ENCODE assay signal across 9 mouse cellular contexts in the genomic region with DNA sequence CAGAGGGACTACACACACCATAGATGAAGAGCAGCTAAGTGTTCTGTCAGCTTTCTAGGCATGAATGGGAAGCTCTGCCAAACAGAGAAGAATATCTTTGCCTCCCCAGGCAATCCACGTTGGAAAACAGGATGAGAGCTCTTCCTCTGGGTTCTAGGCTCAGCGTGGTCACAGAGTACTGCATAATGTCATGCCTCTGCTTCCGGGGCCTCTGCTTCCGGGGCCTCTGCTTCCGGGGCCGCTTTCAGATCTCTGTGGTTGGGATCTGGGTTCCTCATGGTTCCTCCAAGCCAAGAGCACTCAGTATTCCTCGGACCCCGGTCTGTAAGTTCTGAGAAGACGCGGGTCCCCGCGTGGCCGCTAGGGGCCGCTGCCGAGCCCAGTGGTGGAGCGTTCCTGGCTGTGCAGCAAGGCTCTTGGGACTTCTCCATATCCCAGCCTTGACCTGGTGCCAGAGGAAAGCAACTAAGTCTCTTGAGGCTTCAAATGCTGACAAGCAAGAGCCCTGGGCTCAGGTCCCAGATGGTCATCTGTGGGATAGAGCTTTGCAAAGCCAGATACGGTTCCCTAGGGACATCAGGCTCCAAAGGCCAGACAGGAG. TPM values are rescaled to one million over a fixed set of nuclear protein-coding genes. Genes with fewer than 3 reads are reported as not detected.
A peak's percentile ranks its signal among the peaks of the same experiment; 100 is the strongest.
DNase-seq lines count a peak whose midpoint lies in the region; ATAC-seq and TF ChIP-seq lines count a peak whose summit lies in the region.
"Had no signal": no experiment of that assay in that cellular context is flagged by ENCODE, and none has a peak within 500 bp of the region (broad histone marks: within the 10 kb centered on the region; RNA-seq: fewer than 3 reads in every experiment).

No protein-coding gene starts in this region.

- H3K36me3 ChIP-seq in ES-Bruce4 (ENCODE audit: control insufficient read depth, insufficient read depth, low read length, poor library complexity, severe bottlenecking), result no peaks in the 10 kb centered on the region
- H3K36me3 ChIP-seq in forebrain, embryonic 11.5 days (ENCODE audit: control insufficient read depth, insufficient read depth, low read length), result no peaks in the 10 kb centered on the region
- no peaks in the 10 kb centered on the region for H3K36me3 ChIP-seq in lung, postnatal 0 days (ENCODE audit: insufficient read depth, low read length)
- H3K36me3 ChIP-seq: heart, embryonic 13.5 days had no signal

- TF ChIP-seq POLR2A in ES-Bruce4 (IDR thresholded peaks at IDR 0.05; ENCODE audit: insufficient read depth, low read length), result no peak

- H3K27ac ChIP-seq in ES-Bruce4 (ENCODE audit: insufficient read depth, low read length), result no peak overlapping the region
- H3K27ac ChIP-seq in brown adipose tissue, adult 24 weeks (replicated peaks; ENCODE audit: low read depth, low read length), result 0 out of 2 replicates have a peak overlapping the region, but pooled peaks have one; percentile 4
- H3K27ac ChIP-seq in forebrain, embryonic 11.5 days (ENCODE audit: low read depth, low read length), result no peak overlapping the region
- H3K27ac ChIP-seq in lung, postnatal 0 days (ENCODE audit: low read length), result no peak overlapping the region
- H3K27ac ChIP-seq: heart, embryonic 13.5 days had no signal

- no peak overlapping the region for H3K4me2 ChIP-seq in forebrain, embryonic 11.5 days (ENCODE audit: low read depth, low read length, severe bottlenecking)
- no peak overlapping the region for H3K4me2 ChIP-seq in lung, postnatal 0 days (replicated peaks; ENCODE audit: low read depth, low read length)
- H3K4me2 ChIP-seq: heart, embryonic 13.5 days had no signal

- no peak for TF ChIP-seq EP300 in ES-Bruce4 (IDR thresholded peaks at IDR 0.05; ENCODE audit: insufficient read depth, low read depth, low read length)
- TF ChIP-seq EP300 in lung, postnatal 0 days (IDR thresholded peaks at IDR 0.05), result no peak

- H3K4me3 ChIP-seq in ES-Bruce4 (ENCODE audit: low read depth, low read length), result no peak overlapping the region
- H3K4me3 ChIP-seq in brown adipose tissue, adult 24 weeks (ENCODE audit: insufficient read depth, low read depth, low read length), result no peak overlapping the region
- no peak overlapping the region for H3K4me3 ChIP-seq in forebrain, embryonic 11.5 days (ENCODE audit: low read depth, low read length)
- H3K4me3 ChIP-seq in lung, postnatal 0 days (ENCODE audit: low read depth, low read length), result no peak overlapping the region
- H3K4me3 ChIP-seq: heart, embryonic 13.5 days had no signal

- H3K9ac ChIP-seq in ES-Bruce4 (ENCODE audit: low read depth, poor library complexity, severe bottlenecking), result no peak overlapping the region
- no peak overlapping the region for H3K9ac ChIP-seq in forebrain, embryonic 11.5 days (ENCODE audit: low read length)
- no peak overlapping the region for H3K9ac ChIP-seq in lung, postnatal 0 days (replicated peaks; ENCODE audit: low read depth)
- H3K9ac ChIP-seq: heart, embryonic 13.5 days had no signal

- 32% methylated on average over 17 of the region's 17 CpGs for WGBS in forebrain, embryonic 11.5 days
- WGBS in lung, postnatal 0 days, result 15% methylated on average over 17 of the region's 17 CpGs

- peak; percentile 90 for DNase-seq in forebrain, embryonic 11.5 days (ENCODE audit: low spot score)
- peak; percentile 86 to 87 for DNase-seq in heart, postnatal 36 days
- peak; percentile 37 to 71 for DNase-seq in layer of hippocampus, adult 18-20 months (ENCODE audit: low spot score in 2 of 2)
- DNase-seq in lung, postnatal 0 days (ENCODE audit: low spot score), result peak; percentile 83
- DNase-seq in ovary, postnatal 14 days (ENCODE audit: low spot score), result peak; percentile 84
- DNase-seq in thymus, postnatal 10 days (ENCODE audit: low spot score in 2 of 2), result peak; percentile 43 to 78

- no peaks in the 10 kb centered on the region for H3K27me3 ChIP-seq in ES-Bruce4 (ENCODE audit: control insufficient read depth, insufficient read depth, low read length, poor library complexity, severe bottlenecking)
- no peaks in the 10 kb centered on the region for H3K27me3 ChIP-seq in forebrain, embryonic 11.5 days (ENCODE audit: control insufficient read depth, insufficient read depth, low read length)
- H3K27me3 ChIP-seq in lung, postnatal 0 days (replicated peaks; ENCODE audit: insufficient read depth, low read length), result no peaks in the 10 kb centered on the region

- no peaks in the 10 kb centered on the region for H3K4me1 ChIP-seq in ES-Bruce4 (ENCODE audit: control insufficient read depth, insufficient read depth, low read length)
- H3K4me1 ChIP-seq in brown adipose tissue, adult 24 weeks (ENCODE audit: control insufficient read depth, insufficient read depth, insufficient read length, low read length), result peaks cover 20% of the 10 kb centered on the region
- H3K4me1 ChIP-seq in forebrain, embryonic 11.5 days (replicated peaks; ENCODE audit: control insufficient read depth, insufficient read depth, low read length), result no peaks in the 10 kb centered on the region; the same call in 1 of the 2 replicates
- H3K4me1 ChIP-seq in lung, postnatal 0 days (ENCODE audit: insufficient read depth, low read depth, low read length), result peaks cover 14% of the 10 kb centered on the region; the same call in 1 of the 2 replicates

- H3K9me3 ChIP-seq in ES-Bruce4 (replicated peaks; ENCODE audit: control insufficient read depth, insufficient read depth, low read length, poor library complexity, severe bottlenecking), result no peaks in the 10 kb centered on the region
- H3K9me3 ChIP-seq in forebrain, embryonic 11.5 days (ENCODE audit: control insufficient read depth, low read length), result no peaks in the 10 kb centered on the region
- H3K9me3 ChIP-seq in lung, postnatal 0 days (ENCODE audit: low read length), result no peaks in the 10 kb centered on the region
- H3K9me3 ChIP-seq: heart, embryonic 13.5 days had no signal

- intact Hi-C loops in heart, postnatal 36 days (cut with DNase I), result loop anchor here (2.0 to 5.0 kb wide), 2 partner anchors 16 to 97 kb away; no protein-coding TSS in a partner anchor

- peak; percentile 81 for TF ChIP-seq CTCF in ES-Bruce4 (IDR thresholded peaks at IDR 0.05; ENCODE audit: low read depth, low read length)
- peak; percentile 90 for TF ChIP-seq CTCF in lung, postnatal 0 days (IDR thresholded peaks at IDR 0.05)

- peak; percentile 24; the same call in 1 of the 2 replicates for ATAC-seq in forebrain, embryonic 11.5 days (replicated peaks; ENCODE audit: low FRiP score)
- ATAC-seq in lung, postnatal 0 days, result peak; percentile 66

RNA-seq across cellular contexts. Expression of gene Col15a1, which starts 26.8 kb away (rescaled TPM):
- polyA plus RNA-seq in ES-Bruce4 (2011; ENCODE audit: insufficient read depth, insufficient read length, low read depth, missing spikeins), result 1.6 TPM in 1 of 2 replicates, not detected in the other
- polyA plus RNA-seq in brown adipose tissue, adult 24 weeks (2012; ENCODE audit: insufficient read depth, insufficient read length, missing spikeins), result 38.2 and 43.8 TPM in 2 replicates
- 6.6 and 7.0 TPM in 2 replicates for polyA plus RNA-seq in forebrain, embryonic 11.5 days (2014; fragmentation: Nextera tagmentation; extraction: Ambion mirVana)
- 100 to 1,000 TPM in 1 of 2 experiments, 10 to 100 TPM in 1; 91.2 to 101 TPM for total RNA-seq in heart, postnatal 36 days (2021)
- total RNA-seq in layer of hippocampus, adult 18-20 months (2021), result 1 to 10 TPM; 2.4 to 4.6 TPM
- polyA plus RNA-seq in lung, postnatal 0 days (2015; fragmentation: Nextera tagmentation; extraction: Ambion mirVana), result 4.9 and 6.0 TPM in 2 replicates
